Mouse (Mus musculus): ENCODE measurements around the gene Kntc1.

- no peak for TF ChIP-seq CTCF (conservative IDR thresholded peaks at IDR 0.05; ENCODE audit: low read length)
- no peak for TF ChIP-seq POU5F1 (IDR thresholded peaks at IDR 0.05; ENCODE audit: borderline replicate concordance, low read length)
Observed at GRCm38 (mm10) chr5:123865365-123865764, 115.8 kb downstream of the Kntc1 start, which contains the start of gene Hcar2.
